Mouse (Mus musculus): Measurements from ENCODE around the gene Fer.

DNA sequence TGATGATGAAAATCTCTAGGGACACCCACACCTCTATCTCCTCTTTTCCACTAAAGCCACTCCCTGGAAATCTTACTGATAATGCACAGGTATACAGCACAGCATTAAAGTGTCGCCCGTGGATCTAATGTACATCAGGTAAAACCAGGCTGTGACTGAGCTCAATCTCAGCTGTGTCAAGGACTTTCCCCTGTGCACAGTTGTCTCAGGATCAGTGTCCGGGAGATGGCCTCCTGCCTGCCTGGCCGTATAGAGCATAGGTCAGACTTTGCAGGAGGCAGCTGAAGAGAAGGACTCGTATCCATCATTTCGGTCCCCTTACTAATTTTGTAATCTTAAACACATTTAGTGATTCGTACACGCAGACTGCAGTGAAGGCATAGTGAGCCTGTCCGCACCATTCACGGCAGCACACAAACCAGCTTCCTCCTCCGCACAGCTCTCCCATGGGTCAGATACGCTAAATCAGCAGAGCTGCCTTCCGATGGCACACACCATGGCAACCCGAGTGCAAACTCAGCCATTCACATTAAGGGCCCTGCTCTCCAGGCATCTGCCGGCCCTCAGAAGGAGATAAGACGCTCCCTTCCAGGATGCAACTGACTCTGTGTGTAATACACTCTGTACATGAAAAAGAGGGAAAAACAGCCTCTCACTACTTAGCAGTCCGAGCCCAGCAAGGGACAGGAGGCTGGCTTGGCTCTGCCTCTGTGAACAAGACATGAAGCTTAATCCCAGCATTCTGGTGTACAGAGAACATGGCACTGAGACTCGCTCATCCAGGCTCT, 277.4 kb downstream of the Fer start:
- TF ChIP-seq CTCF (IDR thresholded peaks at IDR 0.05) (no peak), EP300 (IDR thresholded peaks at IDR 0.05) (no peak)

Measured in lung, postnatal 0 days (tissue).